Mouse (Mus musculus): Measurements from ENCODE around the gene Fcna. TPM values are rescaled to one million over a fixed set of nuclear protein-coding genes. Genes with fewer than 3 reads are reported as not detected.

The Fcna gene
- polyA plus RNA-seq, 1 experiment from 2014 or later = 37.5 TPM

GRCm38 (mm10) chr2:25583571-25583970 is 44.3 kb downstream of the Fcna start:
- ATAC-seq (ENCODE audit: low read depth) = no peak

GRCm38 (mm10) chr2:25583120-25583481 is 44.7 kb downstream of the Fcna start:
- H3K4me1 ChIP-seq (replicated peaks) = peaks cover 55% of the 10 kb centered on the region
- no peak for ATAC-seq (ENCODE audit: low read depth)
- no peak overlapping the region for H3K27ac ChIP-seq
- H3K9me3 ChIP-seq (replicated peaks) = no peaks in the 10 kb centered on the region
- no peak for DNase-seq
- H3K4me2 ChIP-seq = no peak overlapping the region
- no peak overlapping the region for H3K9ac ChIP-seq
- peaks cover 54% of the 10 kb centered on the region for H3K36me3 ChIP-seq
- no peak overlapping the region for H3K4me3 ChIP-seq (replicated peaks)
- 75% methylated on average over 6 of the region's 6 CpGs for WGBS (ENCODE audit: insufficient replicate concordance)
- peaks cover 34% of the 10 kb centered on the region for H3K27me3 ChIP-seq

More at GRCm38 (mm10) chr2:25583571-25583970, 44.3 kb downstream of the Fcna start:
- 58% methylated on average over 4 of the region's 4 CpGs for WGBS (ENCODE audit: insufficient replicate concordance)
- Histone ChIP-seq H3K4me1 (replicated peaks) (peaks cover 50% of the 10 kb centered on the region), H3K27me3 (peaks cover 29% of the 10 kb centered on the region), H3K9ac (no peak overlapping the region), H3K27ac (no peak overlapping the region), H3K4me3 (replicated peaks) (no peak overlapping the region), H3K4me2 (no peak overlapping the region), H3K9me3 (replicated peaks) (no peaks in the 10 kb centered on the region), H3K36me3 (peaks cover 59% of the 10 kb centered on the region)
- DNase-seq = no peak

GRCm38 (mm10) chr2:25582466-25583119 is 45.2 kb downstream of the Fcna start:
- Histone ChIP-seq H3K27ac (no peak overlapping the region), H3K9ac (no peak overlapping the region), H3K4me1 (replicated peaks) (peaks cover 60% of the 10 kb centered on the region), H3K36me3 (peaks cover 49% of the 10 kb centered on the region), H3K9me3 (replicated peaks) (no peaks in the 10 kb centered on the region), H3K27me3 (peaks cover 39% of the 10 kb centered on the region), H3K4me3 (replicated peaks) (no peak overlapping the region), H3K4me2 (no peak overlapping the region)
- 43% methylated on average over 12 of the region's 12 CpGs for WGBS (ENCODE audit: insufficient replicate concordance)
- ATAC-seq (ENCODE audit: low read depth) (no peak), DNase-seq (no peak)

GRCm38 (mm10) chr2:25581901-25582301 is 45.9 kb downstream of the Fcna start:
- H3K9ac ChIP-seq = no peak overlapping the region
- peaks cover 42% of the 10 kb centered on the region for H3K36me3 ChIP-seq
- H3K4me2 ChIP-seq = peak overlapping the region; percentile 65; the same call in 1 of the 2 replicates
- H3K27ac ChIP-seq = peak overlapping the region; percentile 10; the same call in 1 of the 2 replicates
- no peak overlapping the region for H3K4me3 ChIP-seq (replicated peaks)
- 10% methylated on average over 6 of the region's 6 CpGs for WGBS (ENCODE audit: insufficient replicate concordance)
- H3K4me1 ChIP-seq (replicated peaks) = peaks cover 65% of the 10 kb centered on the region
- peak; percentile 8; the same call in 1 of the 2 replicates for ATAC-seq (ENCODE audit: low read depth)
- peaks cover 46% of the 10 kb centered on the region for H3K27me3 ChIP-seq
- DNase-seq = no peak
- no peaks in the 10 kb centered on the region for H3K9me3 ChIP-seq (replicated peaks)

GRCm38 (mm10) chr2:25581294-25581864 is 46.5 kb downstream of the Fcna start, which contains the start of gene Ajm1:
Ajm1 (minus strand) TSS chr2:25581757.
- H3K9me3 ChIP-seq (replicated peaks) = no peaks in the 10 kb centered on the region
- peaks cover 37% of the 10 kb centered on the region for H3K36me3 ChIP-seq
- H3K27ac ChIP-seq = peak within 1 kb of the TSS; percentile 10; the same call in 1 of the 2 replicates
- WGBS (ENCODE audit: insufficient replicate concordance) = 4% methylated on average over 19 of the region's 19 CpGs
- H3K4me3 ChIP-seq (replicated peaks) = peak within 1 kb of the TSS; percentile 32
- peaks cover 65% of the 10 kb centered on the region for H3K4me1 ChIP-seq (replicated peaks)
- DNase-seq (peak; percentile 57), ATAC-seq (ENCODE audit: low read depth) (peak; percentile 68)
- no peak within 1 kb of the TSS for H3K9ac ChIP-seq
- peak within 1 kb of the TSS; percentile 65 for H3K4me2 ChIP-seq
- H3K27me3 ChIP-seq = peaks cover 51% of the 10 kb centered on the region

- 19% methylated on average over 6 of the region's 6 CpGs for WGBS (ENCODE audit: insufficient replicate concordance)
- Histone ChIP-seq H3K4me1 (replicated peaks) (peaks cover 70% of the 10 kb centered on the region), H3K9ac (no peak overlapping the region), H3K27ac (no peak overlapping the region), H3K4me2 (peak overlapping the region; percentile 65; the same call in 1 of the 2 replicates), H3K9me3 (replicated peaks) (no peaks in the 10 kb centered on the region), H3K36me3 (peaks cover 29% of the 10 kb centered on the region), H3K27me3 (peaks cover 58% of the 10 kb centered on the region), H3K4me3 (replicated peaks) (no peak overlapping the region)
- no peak for DNase-seq
- no peak for ATAC-seq (ENCODE audit: low read depth)
These were observed 47.2 kb downstream of the Fcna start for GRCm38 (mm10) chr2:25580621-25581101.

- Histone ChIP-seq H3K4me1 (replicated peaks) (peaks cover 76% of the 10 kb centered on the region), H3K4me3 (replicated peaks) (peak overlapping the region; percentile 31), H3K4me2 (peak overlapping the region; percentile 24), H3K9ac (no peak overlapping the region), H3K9me3 (replicated peaks) (no peaks in the 10 kb centered on the region), H3K27ac (no peak overlapping the region), H3K36me3 (peaks cover 22% of the 10 kb centered on the region), H3K27me3 (peaks cover 62% of the 10 kb centered on the region)
- whole genome bisulfite sequencing (ENCODE audit: insufficient replicate concordance) = 5% methylated on average over 27 of the region's 27 CpGs
- ATAC-seq (ENCODE audit: low read depth) (no peak), DNase-seq (no peak)
These were observed 47.9 kb downstream of the Fcna start for GRCm38 (mm10) chr2:25579737-25580460.

GRCm38 (mm10) chr2:25578796-25579736 is 48.8 kb downstream of the Fcna start:
- Histone ChIP-seq H3K4me2 (peak overlapping the region; percentile 24), H3K4me1 (replicated peaks) (peaks cover 80% of the 10 kb centered on the region), H3K27ac (no peak overlapping the region), H3K9me3 (replicated peaks) (no peaks in the 10 kb centered on the region), H3K36me3 (peaks cover 13% of the 10 kb centered on the region), H3K4me3 (replicated peaks) (peak overlapping the region; percentile 31), H3K27me3 (peaks cover 62% of the 10 kb centered on the region), H3K9ac (no peak overlapping the region)
- WGBS (ENCODE audit: insufficient replicate concordance) = 6% methylated on average over 77 of the region's 77 CpGs
- DNase-seq (no peak), ATAC-seq (ENCODE audit: low read depth) (no peak)

GRCm38 (mm10) chr2:25577951-25578795 is 49.7 kb downstream of the Fcna start:
- no peak overlapping the region for H3K9ac ChIP-seq
- H3K4me1 ChIP-seq (replicated peaks) = peaks cover 82% of the 10 kb centered on the region
- WGBS (ENCODE audit: insufficient replicate concordance) = 7% methylated on average over 75 of the region's 75 CpGs
- no peak overlapping the region for H3K27ac ChIP-seq
- H3K27me3 ChIP-seq = peaks cover 62% of the 10 kb centered on the region
- peak overlapping the region; percentile 23 for H3K4me3 ChIP-seq (replicated peaks)
- no peaks in the 10 kb centered on the region for H3K9me3 ChIP-seq (replicated peaks)
- DNase-seq (no peak), ATAC-seq (ENCODE audit: low read depth) (no peak)
- H3K4me2 ChIP-seq = peak overlapping the region; percentile 28
- H3K36me3 ChIP-seq = peaks cover 5% of the 10 kb centered on the region; the same call in 1 of the 2 replicates
